Mouse (Mus musculus) hindbrain, postnatal 0 days (tissue): ENCODE data around the gene Hmga1. TPM values are rescaled to one million over a fixed set of nuclear protein-coding genes. Genes with fewer than 3 reads are reported as not detected.

Experiments used
- ATAC-seq: fragments of 200-750 bp; cut with Nextera tagmentation; 2 replicates; pipeline ENCODE4 v1.8.0; 2017; ENCODE audit warnings: mild to moderate bottlenecking, moderate TSS enrichment, moderate library complexity
- DNase-seq: peaks from one replicate; pipeline ENCODE4 v3.0.0-alpha.2; 2015; ENCODE audit warnings: low spot score
- H3K27ac ChIP-seq: fragments of 300-500 bp; sonication (generic); 2 replicates; pipeline ENCODE4 v1.5.1; 2014; ENCODE audit warnings: mild to moderate bottlenecking
- H3K27me3 ChIP-seq: fragments of 300-500 bp; sonication (generic); 2 replicates; pipeline ENCODE4 v1.6.1; 2014; ENCODE audit warnings: low read length, mixed read lengths; ENCODE audit not compliant: insufficient read depth
- H3K36me3 ChIP-seq: fragments of 300-500 bp; sonication (generic); 2 replicates; pipeline ENCODE4 v1.6.1; 2014; ENCODE audit warnings: low read length, mixed read lengths; ENCODE audit not compliant: insufficient read depth
- H3K4me1 ChIP-seq: fragments of 300-500 bp; sonication (generic); 2 replicates; pipeline ENCODE4 v1.6.1; 2014; ENCODE audit warnings: antibody characterized with exemption, low read length, mixed read lengths; ENCODE audit not compliant: insufficient read depth
- H3K4me2 ChIP-seq: fragments of 300-500 bp; sonication (generic); 2 replicates; pipeline ENCODE4 v1.6.1; 2014; ENCODE audit warnings: low read depth, mild to moderate bottlenecking, low read length, moderate library complexity, mixed read lengths
- H3K4me3 ChIP-seq: fragments of 300-500 bp; sonication (generic); 2 replicates; pipeline ENCODE4 v1.5.1; 2014; ENCODE audit warnings: low read length
- H3K9ac ChIP-seq: fragments of 300-500 bp; sonication (generic); replicated peaks from 2 replicates; pipeline ENCODE4 v1.6.1; 2014; ENCODE audit warnings: mild to moderate bottlenecking, low read length, moderate library complexity, mixed read lengths
- H3K9me3 ChIP-seq: fragments of 300-500 bp; sonication (generic); 2 replicates; pipeline ENCODE4 v1.6.1; 2016; ENCODE audit warnings: low read length, mixed read lengths
- CTCF ChIP-seq: IDR thresholded peaks from 2 replicates; pipeline ENCODE4 v1.5.1; 2016; ENCODE audit warnings: antibody characterized with exemption, control low read depth, low read depth
- WGBS: fragments of 180-500 bp; shearing (Covaris S2); extraction: QIAGEN DNeasy Blood & Tissue Kit; methylation state at CpG from one replicate; pipeline ENCODE4 v1.1.7; 2014; 5-methylcytosine and 5-hydroxymethylcytosine counted together
- polyA plus RNA-seq: library from polyadenylated mRNA; unstranded; fragments of >200 nt; fragmentation: Nextera tagmentation; extraction: Ambion mirVana; gene quantifications from 2 replicates; pipeline ENCODE4 v1.2.1, GENCODE M21; 2015
- total RNA-seq: library from RNA; depleted of rRNA; stranded (reverse); fragments of >200 nt; gene quantifications from 2 replicates; pipeline ENCODE4 v1.2.3, GENCODE M21; 2014

Gene Hmga1
- total and polyA plus RNA-seq, 2 experiments from 2014 or later: 145 to 170 TPM

- Histone ChIP-seq H3K9ac (peak overlapping the region; percentile 95; the same call in 1 of the 2 replicates), H3K4me2 (peak overlapping the region; percentile 88), H3K9me3 (no peaks in the 10 kb centered on the region), H3K27ac (peak overlapping the region; percentile 92; the same call in 1 of the 2 replicates), H3K36me3 (no peaks in the 10 kb centered on the region), H3K4me1 (peaks cover 15% of the 10 kb centered on the region), H3K27me3 (no peaks in the 10 kb centered on the region), H3K4me3 (peak overlapping the region; percentile 89)
- ATAC-seq: no peak
- TF ChIP-seq CTCF: no peak
- 8% methylated on average over 14 of the region's 14 CpGs for WGBS
- DNase-seq: peak; percentile 62
These were observed 1.8 kb downstream of the Hmga1 start for GRCm38 (mm10) chr17:27557927-27558661.

GRCm38 (mm10) chr17:27558845-27559244 is 2.5 kb downstream of the Hmga1 start:
- DNase-seq (no peak), ATAC-seq (no peak)
- H3K4me1 ChIP-seq: peaks cover 15% of the 10 kb centered on the region
- H3K36me3 ChIP-seq: no peaks in the 10 kb centered on the region
- H3K9ac ChIP-seq: no peak overlapping the region
- no peak for TF ChIP-seq CTCF
- H3K4me2 ChIP-seq: peak overlapping the region; percentile 88
- no peak overlapping the region for H3K4me3 ChIP-seq
- WGBS: 20% methylated on average over 5 of the region's 5 CpGs
- H3K9me3 ChIP-seq: no peaks in the 10 kb centered on the region
- H3K27me3 ChIP-seq: no peaks in the 10 kb centered on the region
- no peak overlapping the region for H3K27ac ChIP-seq

GRCm38 (mm10) chr17:27559596-27559995 is 3.3 kb downstream of the Hmga1 start:
- Histone ChIP-seq H3K4me2 (peak overlapping the region; percentile 88; the same call in 1 of the 2 replicates), H3K9ac (no peak overlapping the region), H3K9me3 (no peaks in the 10 kb centered on the region), H3K36me3 (no peaks in the 10 kb centered on the region), H3K4me3 (no peak overlapping the region), H3K4me1 (peaks cover 23% of the 10 kb centered on the region), H3K27ac (no peak overlapping the region), H3K27me3 (no peaks in the 10 kb centered on the region)
- WGBS: 81% methylated on average over 12 of the region's 12 CpGs
- DNase-seq (no peak), ATAC-seq (no peak)
- TF ChIP-seq CTCF: no peak

GRCm38 (mm10) chr17:27560926-27561480 is 4.7 kb downstream of the Hmga1 start:
- H3K4me3 ChIP-seq: no peak overlapping the region
- DNase-seq (no peak), ATAC-seq (no peak)
- H3K4me2 ChIP-seq: no peak overlapping the region
- no peak overlapping the region for H3K9ac ChIP-seq
- no peaks in the 10 kb centered on the region for H3K36me3 ChIP-seq
- H3K9me3 ChIP-seq: no peaks in the 10 kb centered on the region
- no peaks in the 10 kb centered on the region for H3K27me3 ChIP-seq
- peaks cover 25% of the 10 kb centered on the region for H3K4me1 ChIP-seq
- H3K27ac ChIP-seq: no peak overlapping the region
- WGBS: 87% methylated on average over 13 of the region's 13 CpGs
- no peak for TF ChIP-seq CTCF

- Histone ChIP-seq H3K27ac (no peak overlapping the region), H3K9me3 (no peaks in the 10 kb centered on the region), H3K27me3 (no peaks in the 10 kb centered on the region), H3K9ac (no peak overlapping the region), H3K4me1 (peaks cover 25% of the 10 kb centered on the region), H3K4me2 (no peak overlapping the region), H3K36me3 (no peaks in the 10 kb centered on the region), H3K4me3 (no peak overlapping the region)
- ATAC-seq (no peak), DNase-seq (no peak)
- 57% methylated on average over 10 of the region's 11 CpGs for WGBS
- TF ChIP-seq CTCF: no peak
These were observed 5.7 kb downstream of the Hmga1 start for GRCm38 (mm10) chr17:27561809-27562526.

- H3K9me3 ChIP-seq: no peaks in the 10 kb centered on the region
- peaks cover 14% of the 10 kb centered on the region for H3K4me1 ChIP-seq
- H3K9ac ChIP-seq: peak overlapping the region; percentile 63; the same call in 1 of the 2 replicates
- no peak for ATAC-seq
- no peak overlapping the region for H3K4me2 ChIP-seq
- no peak overlapping the region for H3K27ac ChIP-seq
- H3K27me3 ChIP-seq: no peaks in the 10 kb centered on the region
- 47% methylated on average over 7 of the region's 7 CpGs for WGBS
- TF ChIP-seq CTCF: no peak
- no peak for DNase-seq
- H3K4me3 ChIP-seq: no peak overlapping the region
- no peaks in the 10 kb centered on the region for H3K36me3 ChIP-seq
These were observed 7.5 kb downstream of the Hmga1 start for GRCm38 (mm10) chr17:27563771-27564244.
